Mouse (Mus musculus): ENCODE results near the gene Apol11b. TPM values are rescaled to one million over a fixed set of nuclear protein-coding genes. Genes with fewer than 3 reads are reported as not detected.

Apol11b gene
- polyA plus RNA-seq, 1 experiment from 2014 or later = not detected

DNA sequence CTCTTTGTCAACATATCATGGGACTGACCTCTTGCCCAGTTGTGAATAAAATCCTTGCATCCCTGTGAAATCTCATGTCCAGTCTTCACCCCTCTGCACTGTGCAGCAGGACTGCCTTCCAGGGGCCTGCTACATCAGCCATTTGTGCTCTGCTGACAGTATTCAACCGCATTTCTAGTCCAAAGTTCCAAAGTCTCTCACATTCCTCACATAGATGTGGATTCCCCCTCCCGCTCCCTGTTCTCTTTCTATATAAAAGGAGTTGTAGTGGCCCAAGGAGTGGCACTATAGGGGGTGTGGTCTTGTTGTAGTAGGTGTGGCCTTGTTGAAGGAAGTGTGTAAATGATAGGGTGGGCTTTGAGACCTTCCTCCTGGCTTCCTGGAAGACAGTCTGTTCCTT, 52.2 kb downstream of the Apol11b start:
- Histone ChIP-seq H3K27me3 (ENCODE audit: control insufficient read depth, insufficient read depth, low read length) (no peaks in the 10 kb centered on the region), H3K4me1 (ENCODE audit: control insufficient read depth, insufficient read depth, low read length) (no peaks in the 10 kb centered on the region), H3K9me3 (replicated peaks; ENCODE audit: control insufficient read depth, low read length) (no peaks in the 10 kb centered on the region), H3K4me2 (ENCODE audit: low read depth, low read length) (no peak overlapping the region), H3K36me3 (replicated peaks; ENCODE audit: control insufficient read depth, insufficient read depth, low read depth, low read length) (no peaks in the 10 kb centered on the region), H3K27ac (replicated peaks; ENCODE audit: low read depth, low read length) (no peak overlapping the region), H3K4me3 (ENCODE audit: low read depth, low read length) (no peak overlapping the region), H3K9ac (replicated peaks; ENCODE audit: low read length) (no peak overlapping the region)
- ATAC-seq (replicated peaks; ENCODE audit: insufficient number of reproducible peaks, low FRiP score, low TSS enrichment, low read depth) (no peak), DNase-seq (ENCODE audit: low spot score) (no peak)
- WGBS = 71% methylated on average over 2 of the region's 2 CpGs

GRCm38 (mm10) chr15:77588981-77589380, 54.1 kb downstream of the Apol11b start:
- H3K4me1 ChIP-seq (ENCODE audit: control insufficient read depth, insufficient read depth, low read length) = no peaks in the 10 kb centered on the region
- no peaks in the 10 kb centered on the region for H3K27me3 ChIP-seq (ENCODE audit: control insufficient read depth, insufficient read depth, low read length)
- no peaks in the 10 kb centered on the region for H3K9me3 ChIP-seq (replicated peaks; ENCODE audit: control insufficient read depth, low read length)
- DNase-seq (ENCODE audit: low spot score) = no peak
- ATAC-seq (replicated peaks; ENCODE audit: insufficient number of reproducible peaks, low FRiP score, low TSS enrichment, low read depth) = no peak
- no peak overlapping the region for H3K9ac ChIP-seq (replicated peaks; ENCODE audit: low read length)
- H3K4me3 ChIP-seq (ENCODE audit: low read depth, low read length) = no peak overlapping the region
- no peaks in the 10 kb centered on the region for H3K36me3 ChIP-seq (replicated peaks; ENCODE audit: control insufficient read depth, insufficient read depth, low read depth, low read length)
- no peak overlapping the region for H3K27ac ChIP-seq (replicated peaks; ENCODE audit: low read depth, low read length)
- H3K4me2 ChIP-seq (ENCODE audit: low read depth, low read length) = no peak overlapping the region

- Histone ChIP-seq H3K4me3 (ENCODE audit: low read depth, low read length) (no peak overlapping the region), H3K9ac (replicated peaks; ENCODE audit: low read length) (no peak overlapping the region), H3K27ac (replicated peaks; ENCODE audit: low read depth, low read length) (no peak overlapping the region), H3K27me3 (ENCODE audit: control insufficient read depth, insufficient read depth, low read length) (no peaks in the 10 kb centered on the region), H3K36me3 (replicated peaks; ENCODE audit: control insufficient read depth, insufficient read depth, low read depth, low read length) (no peaks in the 10 kb centered on the region), H3K4me1 (ENCODE audit: control insufficient read depth, insufficient read depth, low read length) (no peaks in the 10 kb centered on the region), H3K4me2 (ENCODE audit: low read depth, low read length) (no peak overlapping the region), H3K9me3 (replicated peaks; ENCODE audit: control insufficient read depth, low read length) (no peaks in the 10 kb centered on the region)
- DNase-seq (ENCODE audit: low spot score) = no peak
- no peak for ATAC-seq (replicated peaks; ENCODE audit: insufficient number of reproducible peaks, low FRiP score, low TSS enrichment, low read depth)
Measured at GRCm38 (mm10) chr15:77587026-77587425, 56.1 kb downstream of the Apol11b start.

Other genes with a start within 250 kb of the Apol11b start
- gene Apol7a, start 244.2 kb downstream of the Apol11b start, polyA plus RNA-seq (2014; fragmentation: Nextera tagmentation; extraction: Ambion mirVana) = not detected in 2 replicates
- not detected in 2 replicates for gene Apol9a, start 232.2 kb downstream of the Apol11b start, polyA plus RNA-seq (2014; fragmentation: Nextera tagmentation; extraction: Ambion mirVana)
- gene Apol7b, start 195.8 kb downstream of the Apol11b start, polyA plus RNA-seq (2014; fragmentation: Nextera tagmentation; extraction: Ambion mirVana) = not detected in 2 replicates
- not detected in 2 replicates for gene Apol10a, start 166.2 kb downstream of the Apol11b start, polyA plus RNA-seq (2014; fragmentation: Nextera tagmentation; extraction: Ambion mirVana)
- gene Apol11a, start 135.0 kb downstream of the Apol11b start, polyA plus RNA-seq (2014; fragmentation: Nextera tagmentation; extraction: Ambion mirVana) = not detected in 2 replicates
- not detected in 2 replicates for gene Apol7c, start 110.0 kb downstream of the Apol11b start, polyA plus RNA-seq (2014; fragmentation: Nextera tagmentation; extraction: Ambion mirVana)
- gene 1700025B11Rik, start 81.4 kb downstream of the Apol11b start, polyA plus RNA-seq (2014; fragmentation: Nextera tagmentation; extraction: Ambion mirVana) = not detected in 2 replicates
- not detected in 2 replicates for gene Apol10b, start 47.2 kb downstream of the Apol11b start, polyA plus RNA-seq (2014; fragmentation: Nextera tagmentation; extraction: Ambion mirVana)
- gene Gm36245, start 44.0 kb downstream of the Apol11b start, polyA plus RNA-seq (2014; fragmentation: Nextera tagmentation; extraction: Ambion mirVana) = not detected in 2 replicates
- not detected in 2 replicates for gene Apol7e, start 55.6 kb upstream of the Apol11b start, polyA plus RNA-seq (2014; fragmentation: Nextera tagmentation; extraction: Ambion mirVana)
- not detected in 2 replicates for gene Apol9b, start 85.8 kb upstream of the Apol11b start, polyA plus RNA-seq (2014; fragmentation: Nextera tagmentation; extraction: Ambion mirVana)
- 0.29 TPM in 1 of 2 replicates, not detected in the other for gene Apol8, start 113.7 kb upstream of the Apol11b start, polyA plus RNA-seq (2014; fragmentation: Nextera tagmentation; extraction: Ambion mirVana)
- 23.4 and 25.1 TPM in 2 replicates for gene Myh9, start 198.9 kb upstream of the Apol11b start, polyA plus RNA-seq (2014; fragmentation: Nextera tagmentation; extraction: Ambion mirVana)

Measured in embryonic facial prominence, embryonic 11.5 days (tissue).